Comparison of ENCODE assay signal across 9 mouse cellular contexts in genomic region chr4:144957186-144957585, GRCm38 (mm10).
DNase-seq lines count a peak whose midpoint lies in the region; ATAC-seq and TF ChIP-seq lines count a peak whose summit lies in the region.
"Had no signal": no experiment of that assay in that cellular context is flagged by ENCODE, and none has a peak within 500 bp of the region (broad histone marks: within the 10 kb centered on the region; RNA-seq: fewer than 3 reads in every experiment).

No protein-coding gene starts in this region.

- no peak for TF ChIP-seq CTCF in heart, adult 2 months (IDR thresholded peaks at IDR 0.05)

- ATAC-seq in heart, embryonic 12.5 days (ENCODE audit: insufficient number of reproducible peaks, low FRiP score), result no peak
- no peak for ATAC-seq in forebrain, embryonic 13.5 days
- no peak for ATAC-seq in CD4-positive, CD25-positive, alpha-beta regulatory T cell, adult 4 months

- 78% methylated on average over 4 of the region's 4 CpGs for WGBS in heart, adult 2 months
- 80% methylated on average over 4 of the region's 4 CpGs for WGBS in heart, embryonic 12.5 days
- WGBS in forebrain, embryonic 13.5 days, result 79% methylated on average over 4 of the region's 4 CpGs

- H3K4me2 ChIP-seq in heart, embryonic 12.5 days, result no peak overlapping the region
- H3K4me2 ChIP-seq in forebrain, embryonic 13.5 days, result no peak overlapping the region
- H3K4me2 ChIP-seq: lung, embryonic 14.5 days had no signal

- H3K4me1 ChIP-seq in heart, adult 2 months (ENCODE audit: control insufficient read depth, insufficient read depth, low read length), result peaks cover 20% of the 10 kb centered on the region
- peaks cover 7% of the 10 kb centered on the region; the same call in 1 of the 2 replicates for H3K4me1 ChIP-seq in heart, embryonic 12.5 days (replicated peaks)
- no peaks in the 10 kb centered on the region for H3K4me1 ChIP-seq in forebrain, embryonic 13.5 days

- no peaks in the 10 kb centered on the region for H3K9me3 ChIP-seq in heart, embryonic 12.5 days (replicated peaks)
- H3K9me3 ChIP-seq in forebrain, embryonic 13.5 days (replicated peaks), result no peaks in the 10 kb centered on the region

- no peak overlapping the region for H3K9ac ChIP-seq in heart, adult 2 months (ENCODE audit: low read depth, low read length)
- no peak overlapping the region for H3K9ac ChIP-seq in heart, embryonic 12.5 days
- H3K9ac ChIP-seq in forebrain, embryonic 13.5 days, result no peak overlapping the region
- H3K9ac ChIP-seq: lung, embryonic 14.5 days had no signal

- DNase-seq in heart, adult 2 months, result peak; percentile 52 to 78
- peak; percentile 82 for DNase-seq in adrenal gland, postnatal 10 days
- peak; percentile 85 to 94 for DNase-seq in kidney, postnatal 25 days
- DNase-seq in lung, postnatal 36 days, result peak; percentile 95
- no peak for DNase-seq in left cerebral cortex, postnatal 4 days
- DNase-seq: lung, embryonic 14.5 days had no signal

- TF ChIP-seq POLR2A in heart, adult 2 months (IDR thresholded peaks at IDR 0.05; ENCODE audit: insufficient read depth, low read depth, low read length), result no peak

- intact Hi-C loops in heart, adult 2 months (cut with DNase I), result no loop called here
- intact Hi-C loops in left cerebral cortex, postnatal 4 days (cut with DNase I), result no loop called here

- peak overlapping the region; percentile 47 for H3K27ac ChIP-seq in heart, adult 2 months
- H3K27ac ChIP-seq in heart, embryonic 12.5 days (ENCODE audit: poor library complexity, severe bottlenecking), result no peak overlapping the region
- no peak overlapping the region for H3K27ac ChIP-seq in forebrain, embryonic 13.5 days

- H3K79me2 ChIP-seq in heart, adult 2 months (replicated peaks; ENCODE audit: control insufficient read depth, insufficient read depth, low read length), result no peaks in the 10 kb centered on the region

- peaks cover 20% of the 10 kb centered on the region for H3K36me3 ChIP-seq in heart, adult 2 months (ENCODE audit: control insufficient read depth, insufficient read depth, low read length)
- H3K36me3 ChIP-seq in heart, embryonic 12.5 days, result no peaks in the 10 kb centered on the region
- no peaks in the 10 kb centered on the region for H3K36me3 ChIP-seq in forebrain, embryonic 13.5 days (ENCODE audit: poor library complexity, severe bottlenecking)

- peak; percentile 70; the same call in 1 of the 2 replicates for TF ChIP-seq EP300 in heart, adult 2 months (IDR thresholded peaks at IDR 0.05; ENCODE audit: insufficient read depth, low read depth, low read length)

- H3K4me3 ChIP-seq in heart, adult 2 months, result no peak overlapping the region
- no peak overlapping the region for H3K4me3 ChIP-seq in heart, embryonic 12.5 days
- no peak overlapping the region for H3K4me3 ChIP-seq in forebrain, embryonic 13.5 days

- H3K27me3 ChIP-seq in heart, adult 2 months (ENCODE audit: control insufficient read depth, insufficient read depth, low read length), result no peaks in the 10 kb centered on the region
- H3K27me3 ChIP-seq in heart, embryonic 12.5 days (replicated peaks), result no peaks in the 10 kb centered on the region
- no peaks in the 10 kb centered on the region for H3K27me3 ChIP-seq in forebrain, embryonic 13.5 days
